Mouse (Mus musculus) neural tube, embryonic 15.5 days (tissue): ENCODE measurements at regions not wholly inside any gene's neighbourhood (a gene's known extent, or its start where the extent isn't known, plus 50 kb on each side); places are given as distances from the start of the nearest gene placed in this dataset.

Source experiments
- ATAC-seq: fragments of 200-750 bp; cut with Nextera tagmentation; 2 replicates; pipeline ENCODE4 v1.8.0; 2017; ENCODE audit warnings: mild to moderate bottlenecking, moderate TSS enrichment, moderate library complexity; ENCODE audit not compliant: low FRiP score
- H3K27ac ChIP-seq: fragments of 300-500 bp; sonication (generic); replicated peaks from 2 replicates; pipeline ENCODE4 v1.5.1; 2015; ENCODE audit warnings: mild to moderate bottlenecking, inconsistent platforms
- H3K27me3 ChIP-seq: fragments of 300-500 bp; sonication (generic); replicated peaks from 2 replicates; pipeline ENCODE4 v1.6.1; 2015; ENCODE audit warnings: inconsistent platforms
- H3K36me3 ChIP-seq: fragments of 300-500 bp; sonication (generic); 2 replicates; pipeline ENCODE4 v1.6.1; 2015; ENCODE audit warnings: inconsistent platforms
- H3K4me1 ChIP-seq: fragments of 300-500 bp; sonication (generic); 2 replicates; pipeline ENCODE4 v1.6.1; 2015; ENCODE audit warnings: inconsistent platforms
- H3K4me2 ChIP-seq: fragments of 300-500 bp; sonication (generic); 2 replicates; pipeline ENCODE4 v1.6.1; 2015; ENCODE audit warnings: inconsistent platforms, mild to moderate bottlenecking, moderate library complexity
- H3K4me3 ChIP-seq: fragments of 300-500 bp; sonication (generic); replicated peaks from 2 replicates; pipeline ENCODE4 v1.5.1; 2015; ENCODE audit warnings: mild to moderate bottlenecking, inconsistent platforms
- H3K9ac ChIP-seq: fragments of 300-500 bp; sonication (generic); replicated peaks from 2 replicates; pipeline ENCODE4 v1.6.1; 2015; ENCODE audit warnings: mild to moderate bottlenecking, inconsistent platforms
- H3K9me3 ChIP-seq: fragments of 300-500 bp; sonication (generic); replicated peaks from 2 replicates; pipeline ENCODE4 v1.6.1; 2016; ENCODE audit warnings: inconsistent platforms
- WGBS: fragments of 180-500 bp; shearing (Covaris S2); methylation state at CpG from one replicate; pipeline ENCODE4 v1.1.7; 2015; ENCODE audit warnings: mixed read lengths; 5-methylcytosine and 5-hydroxymethylcytosine counted together

- Histone ChIP-seq H3K27me3 (no peaks in the 10 kb centered on the region), H3K36me3 (no peaks in the 10 kb centered on the region), H3K4me1 (no peaks in the 10 kb centered on the region), H3K4me3 (no peak overlapping the region), H3K27ac (no peak overlapping the region), H3K4me2 (no peak overlapping the region), H3K9ac (no peak overlapping the region), H3K9me3 (no peaks in the 10 kb centered on the region)
- 78% methylated on average over 4 of the region's 4 CpGs for WGBS
- no peak for ATAC-seq
Observed at GRCm38 (mm10) chr2:50493597-50494335, 197.2 kb upstream of the Mmadhc start.

GRCm38 (mm10) chr2:50463799-50464198 is 167.2 kb upstream of the Mmadhc start:
- Histone ChIP-seq H3K27me3 (no peaks in the 10 kb centered on the region), H3K9ac (no peak overlapping the region), H3K36me3 (no peaks in the 10 kb centered on the region), H3K4me1 (no peaks in the 10 kb centered on the region), H3K27ac (no peak overlapping the region), H3K4me3 (no peak overlapping the region), H3K9me3 (peaks cover 5% of the 10 kb centered on the region; the same call in 1 of the 2 replicates), H3K4me2 (no peak overlapping the region)
- ATAC-seq: no peak
- WGBS: 74% methylated on average over 4 of the region's 4 CpGs

GRCm38 (mm10) chr2:50462378-50462777 is 165.8 kb upstream of the Mmadhc start:
- no peak overlapping the region for H3K27ac ChIP-seq
- ATAC-seq: no peak
- no peaks in the 10 kb centered on the region for H3K27me3 ChIP-seq
- 98% methylated on average over 1 of the region's 1 CpGs for WGBS
- H3K4me2 ChIP-seq: no peak overlapping the region
- no peaks in the 10 kb centered on the region for H3K36me3 ChIP-seq
- H3K9ac ChIP-seq: no peak overlapping the region
- no peak overlapping the region for H3K4me3 ChIP-seq
- H3K4me1 ChIP-seq: no peaks in the 10 kb centered on the region
- H3K9me3 ChIP-seq: peaks cover 5% of the 10 kb centered on the region; the same call in 1 of the 2 replicates

- WGBS: 87% methylated on average over 1 of the region's 1 CpGs
- no peak overlapping the region for H3K4me3 ChIP-seq
- no peak overlapping the region for H3K9ac ChIP-seq
- no peak overlapping the region for H3K27ac ChIP-seq
- no peaks in the 10 kb centered on the region for H3K27me3 ChIP-seq
- ATAC-seq: no peak
- H3K36me3 ChIP-seq: no peaks in the 10 kb centered on the region
- no peaks in the 10 kb centered on the region for H3K4me1 ChIP-seq
- H3K4me2 ChIP-seq: no peak overlapping the region
- peaks cover 5% of the 10 kb centered on the region; the same call in 1 of the 2 replicates for H3K9me3 ChIP-seq
Observed at GRCm38 (mm10) chr2:50456654-50457053, 160.1 kb upstream of the Mmadhc start.

- H3K9ac ChIP-seq: no peak overlapping the region
- H3K4me3 ChIP-seq: no peak overlapping the region
Observed at GRCm38 (mm10) chr2:50448117-50448516, 151.5 kb upstream of the Mmadhc start.

GRCm38 (mm10) chr2:50445963-50446485 is 149.4 kb upstream of the Mmadhc start:
- H3K9ac ChIP-seq: no peak overlapping the region
- no peaks in the 10 kb centered on the region for H3K36me3 ChIP-seq
- H3K27ac ChIP-seq: no peak overlapping the region
- H3K4me2 ChIP-seq: no peak overlapping the region
- H3K27me3 ChIP-seq: no peaks in the 10 kb centered on the region
- no peak overlapping the region for H3K4me3 ChIP-seq
- WGBS: 62% methylated on average over 2 of the region's 2 CpGs
- no peaks in the 10 kb centered on the region for H3K4me1 ChIP-seq
- H3K9me3 ChIP-seq: no peaks in the 10 kb centered on the region
- ATAC-seq: no peak

More at GRCm38 (mm10) chr2:50448117-50448516, 151.5 kb upstream of the Mmadhc start:
- Histone ChIP-seq H3K27me3 (no peaks in the 10 kb centered on the region), H3K4me2 (no peak overlapping the region), H3K27ac (no peak overlapping the region), H3K36me3 (no peaks in the 10 kb centered on the region), H3K9me3 (no peaks in the 10 kb centered on the region), H3K4me1 (no peaks in the 10 kb centered on the region)
- no peak for ATAC-seq

GRCm38 (mm10) chr2:50440333-50440732 is 143.7 kb upstream of the Mmadhc start:
- H3K27ac ChIP-seq: no peak overlapping the region
- ATAC-seq: no peak

GRCm38 (mm10) chr2:50433166-50433565 is 136.6 kb upstream of the Mmadhc start:
- no peak overlapping the region for H3K4me3 ChIP-seq
- no peaks in the 10 kb centered on the region for H3K27me3 ChIP-seq
- no peaks in the 10 kb centered on the region for H3K4me1 ChIP-seq
- 91% methylated on average over 4 of the region's 4 CpGs for WGBS
- no peak overlapping the region for H3K4me2 ChIP-seq
- H3K27ac ChIP-seq: no peak overlapping the region
- no peak for ATAC-seq
- H3K9me3 ChIP-seq: no peaks in the 10 kb centered on the region
- no peaks in the 10 kb centered on the region for H3K36me3 ChIP-seq
- H3K9ac ChIP-seq: no peak overlapping the region

More at GRCm38 (mm10) chr2:50440333-50440732, 143.7 kb upstream of the Mmadhc start:
- H3K4me2 ChIP-seq: no peak overlapping the region
- H3K27me3 ChIP-seq: no peaks in the 10 kb centered on the region
- no peak overlapping the region for H3K4me3 ChIP-seq
- no peaks in the 10 kb centered on the region for H3K9me3 ChIP-seq
- no peaks in the 10 kb centered on the region for H3K4me1 ChIP-seq
- no peak overlapping the region for H3K9ac ChIP-seq
- H3K36me3 ChIP-seq: no peaks in the 10 kb centered on the region

- H3K9ac ChIP-seq: no peak overlapping the region
- WGBS: 69% methylated on average over 3 of the region's 3 CpGs
- no peaks in the 10 kb centered on the region for H3K36me3 ChIP-seq
- no peak overlapping the region for H3K4me3 ChIP-seq
- no peaks in the 10 kb centered on the region for H3K27me3 ChIP-seq
- H3K9me3 ChIP-seq: no peaks in the 10 kb centered on the region
- no peak for ATAC-seq
- no peaks in the 10 kb centered on the region for H3K4me1 ChIP-seq
- H3K27ac ChIP-seq: no peak overlapping the region
- no peak overlapping the region for H3K4me2 ChIP-seq
Observed at GRCm38 (mm10) chr2:50425151-50425550, 128.6 kb upstream of the Mmadhc start.

GRCm38 (mm10) chr2:50419648-50420047 is 123.0 kb upstream of the Mmadhc start:
- Histone ChIP-seq H3K27me3 (no peaks in the 10 kb centered on the region), H3K4me1 (no peaks in the 10 kb centered on the region), H3K9ac (no peak overlapping the region), H3K4me3 (no peak overlapping the region), H3K27ac (no peak overlapping the region), H3K4me2 (no peak overlapping the region), H3K9me3 (no peaks in the 10 kb centered on the region), H3K36me3 (no peaks in the 10 kb centered on the region)
- ATAC-seq: no peak
- WGBS: 42% methylated on average over 3 of the region's 3 CpGs

- WGBS: 89% methylated on average over 5 of the region's 5 CpGs
- Histone ChIP-seq H3K27me3 (no peaks in the 10 kb centered on the region), H3K4me1 (no peaks in the 10 kb centered on the region), H3K36me3 (no peaks in the 10 kb centered on the region), H3K4me3 (no peak overlapping the region), H3K4me2 (no peak overlapping the region), H3K27ac (no peak overlapping the region), H3K9ac (no peak overlapping the region), H3K9me3 (no peaks in the 10 kb centered on the region)
- no peak for ATAC-seq
Observed at GRCm38 (mm10) chr2:50417643-50418042, 121.0 kb upstream of the Mmadhc start.

GRCm38 (mm10) chr2:50417135-50417534 is 120.5 kb upstream of the Mmadhc start:
- H3K4me1 ChIP-seq: no peaks in the 10 kb centered on the region
- H3K4me2 ChIP-seq: no peak overlapping the region
- no peak overlapping the region for H3K27ac ChIP-seq
- H3K9me3 ChIP-seq: no peaks in the 10 kb centered on the region
- H3K4me3 ChIP-seq: no peak overlapping the region
- H3K9ac ChIP-seq: no peak overlapping the region
- ATAC-seq: no peak
- H3K27me3 ChIP-seq: no peaks in the 10 kb centered on the region
- H3K36me3 ChIP-seq: no peaks in the 10 kb centered on the region
- WGBS: 96% methylated on average over 5 of the region's 5 CpGs
